Mouse (Mus musculus) liver, embryonic 11.5 days (tissue): Measurements from ENCODE around the gene Olfr788. TPM values are rescaled to one million over a fixed set of nuclear protein-coding genes. Genes with fewer than 3 reads are reported as not detected.

Source experiments
- polyA plus RNA-seq: library from polyadenylated mRNA; unstranded; fragments of >200 nt; fragmentation: Nextera tagmentation; extraction: Ambion mirVana; gene quantifications from 2 replicates; pipeline ENCODE4 v1.2.1, GENCODE M21; 2014

The Olfr788 gene
- polyA plus RNA-seq, 1 experiment from 2014 or later = not detected

Other genes starting within 250 kb of the Olfr788 start
- not detected in 2 replicates for gene Olfr774, start 234.8 kb upstream of the Olfr788 start, polyA plus RNA-seq
- not detected in 2 replicates for gene Olfr775, start 222.6 kb upstream of the Olfr788 start, polyA plus RNA-seq
- not detected in 2 replicates for gene Olfr776, start 211.9 kb upstream of the Olfr788 start, polyA plus RNA-seq
- gene Olfr777, start 199.5 kb upstream of the Olfr788 start, polyA plus RNA-seq = not detected in 2 replicates
- not detected in 2 replicates for gene Olfr780, start 152.9 kb upstream of the Olfr788 start, polyA plus RNA-seq
- not detected in 2 replicates for gene Olfr781, start 142.1 kb upstream of the Olfr788 start, polyA plus RNA-seq
- not detected in 2 replicates for gene Olfr782, start 122.1 kb upstream of the Olfr788 start, polyA plus RNA-seq
- 0.07 TPM in 1 of 2 replicates, not detected in the other for gene Olfr784, start 86.9 kb upstream of the Olfr788 start, polyA plus RNA-seq
- not detected in 2 replicates for gene Olfr785, start 65.6 kb upstream of the Olfr788 start, polyA plus RNA-seq
- gene Olfr786, start 43.7 kb upstream of the Olfr788 start, polyA plus RNA-seq = not detected in 2 replicates
- gene Olfr787, start 9.1 kb upstream of the Olfr788 start, polyA plus RNA-seq = not detected in 2 replicates
- gene Olfr789, start 13.8 kb downstream of the Olfr788 start, polyA plus RNA-seq = not detected in 2 replicates
- not detected in 2 replicates for gene Olfr790, start 27.5 kb downstream of the Olfr788 start, polyA plus RNA-seq
- not detected in 2 replicates for gene Olfr791, start 50.8 kb downstream of the Olfr788 start, polyA plus RNA-seq
- not detected in 2 replicates for gene Olfr792, start 68.2 kb downstream of the Olfr788 start, polyA plus RNA-seq
- gene Olfr794, start 96.7 kb downstream of the Olfr788 start, polyA plus RNA-seq = not detected in 2 replicates
- not detected in 2 replicates for gene Olfr796, start 141.6 kb downstream of the Olfr788 start, polyA plus RNA-seq
- gene Olfr798, start 156.9 kb downstream of the Olfr788 start, polyA plus RNA-seq = not detected in 2 replicates
- gene Olfr799, start 166.5 kb downstream of the Olfr788 start, polyA plus RNA-seq = not detected in 2 replicates
- not detected in 2 replicates for gene Olfr800, start 186.7 kb downstream of the Olfr788 start, polyA plus RNA-seq
- not detected in 2 replicates for gene Olfr801, start 202.9 kb downstream of the Olfr788 start, polyA plus RNA-seq
- gene Olfr802, start 217.2 kb downstream of the Olfr788 start, polyA plus RNA-seq = not detected in 2 replicates
- gene Olfr803, start 223.3 kb downstream of the Olfr788 start, polyA plus RNA-seq = not detected in 2 replicates
- gene Olfr804, start 232.2 kb downstream of the Olfr788 start, polyA plus RNA-seq = not detected in 2 replicates